Mouse (Mus musculus) small intestine, adult 2 months (tissue): ENCODE measurements around the gene Asl.

Experiments used
- CTCF ChIP-seq: fragments of 200-500 bp; IDR thresholded peaks from 2 replicates; pipeline ENCODE4 v1.5.1; 2012; ENCODE audit warnings: low read depth, mild to moderate bottlenecking, control low read depth, inconsistent platforms, low read length, moderate library complexity, mixed read lengths; ENCODE audit not compliant: insufficient replicate concordance, insufficient read length; ENCODE audit errors: extremely low read depth
- POLR2A ChIP-seq: fragments of 200-500 bp; IDR thresholded peaks from 2 replicates; pipeline ENCODE4 v1.6.1; 2012; ENCODE audit warnings: low read depth, mild to moderate bottlenecking, control low read depth, inconsistent platforms, low read length, moderate library complexity

GRCm38 (mm10) chr5:130029142-130029897 lies at the start of gene Asl, which contains the start of gene Crcp:
- no peak for TF ChIP-seq CTCF
- TF ChIP-seq POLR2A, result no peak; the same call in 1 of the 2 replicates
